Mouse (Mus musculus) megakaryocyte, embryonic 14.5 days (primary cell): Measurements from ENCODE around the gene Eef1akmt1.

Experiments used
- FLI1 ChIP-seq: IDR thresholded peaks from 2 replicates; pipeline ENCODE4 v1.6.1; 2012; ENCODE audit warnings: low read length, inconsistent platforms, mixed read lengths
- GATA1 ChIP-seq: IDR thresholded peaks from 3 replicates; pipeline ENCODE4 v1.6.1; 2012; ENCODE audit warnings: mixed read lengths, low read length, inconsistent platforms, borderline replicate concordance

DNA sequence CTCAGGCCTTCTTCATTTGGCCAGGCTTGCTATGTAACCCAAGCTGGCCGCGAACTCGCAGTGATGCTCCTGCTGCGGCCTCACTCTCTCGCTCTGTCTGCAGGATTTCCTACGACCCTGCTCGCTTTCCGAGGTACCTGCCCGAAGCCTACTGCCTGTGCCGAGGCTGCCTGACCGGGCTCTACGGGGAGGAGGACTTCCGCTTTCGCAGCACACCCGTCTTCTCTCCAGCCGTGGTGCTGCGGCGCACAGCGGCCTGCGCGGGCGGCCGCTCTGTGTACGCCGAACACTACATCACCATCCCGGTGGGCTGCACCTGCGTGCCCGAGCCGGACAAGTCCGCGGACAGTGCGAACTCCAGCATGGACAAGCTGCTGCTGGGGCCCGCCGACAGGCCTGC is 29.2 kb downstream of the Eef1akmt1 start:
- no peak for TF ChIP-seq GATA1
- TF ChIP-seq FLI1, result no peak
